Mouse (Mus musculus): ENCODE measurements around the gene Slc35a2. TPM values are rescaled to one million over a fixed set of nuclear protein-coding genes. Genes with fewer than 3 reads are reported as not detected.

Slc35a2 gene
- polyA plus RNA-seq, 1 experiment from 2014 or later: 44.5 TPM

Other genes with a start within 250 kb of the Slc35a2 start
- gene Syp, start 245.6 kb upstream of the Slc35a2 start, polyA plus RNA-seq (2015; fragmentation: Nextera tagmentation; extraction: Ambion mirVana): 109 and 120 TPM in 2 replicates
- 1.3 and 1.9 TPM in 2 replicates for gene Prickle3, start 226.8 kb upstream of the Slc35a2 start, polyA plus RNA-seq (2015; fragmentation: Nextera tagmentation; extraction: Ambion mirVana)
- 36.8 and 40.0 TPM in 2 replicates for gene Plp2, start 212.6 kb upstream of the Slc35a2 start, polyA plus RNA-seq (2015; fragmentation: Nextera tagmentation; extraction: Ambion mirVana)
- 0.11 and 0.13 TPM in 2 replicates for gene Magix, start 202.8 kb upstream of the Slc35a2 start, polyA plus RNA-seq (2015; fragmentation: Nextera tagmentation; extraction: Ambion mirVana)
- gene Gpkow, start 186.9 kb upstream of the Slc35a2 start, polyA plus RNA-seq (2015; fragmentation: Nextera tagmentation; extraction: Ambion mirVana): 47.4 and 50.2 TPM in 2 replicates
- 38.0 and 43.1 TPM in 2 replicates for gene Wdr45, start 169.7 kb upstream of the Slc35a2 start, polyA plus RNA-seq (2015; fragmentation: Nextera tagmentation; extraction: Ambion mirVana)
- 0.84 TPM in 1 of 2 replicates, not detected in the other for gene Gm45208, start 161.8 kb upstream of the Slc35a2 start, polyA plus RNA-seq (2015; fragmentation: Nextera tagmentation; extraction: Ambion mirVana)
- gene Praf2, start 155.6 kb upstream of the Slc35a2 start, polyA plus RNA-seq (2015; fragmentation: Nextera tagmentation; extraction: Ambion mirVana): 104 and 107 TPM in 2 replicates
- gene Ccdc120, start 133.1 kb upstream of the Slc35a2 start, polyA plus RNA-seq (2015; fragmentation: Nextera tagmentation; extraction: Ambion mirVana): 55.5 and 63.3 TPM in 2 replicates
- gene Tfe3, start 121.5 kb upstream of the Slc35a2 start, polyA plus RNA-seq (2015; fragmentation: Nextera tagmentation; extraction: Ambion mirVana): 21.8 and 23.4 TPM in 2 replicates
- 77.6 and 78.5 TPM in 2 replicates for gene Gripap1, start 94.3 kb upstream of the Slc35a2 start, polyA plus RNA-seq (2015; fragmentation: Nextera tagmentation; extraction: Ambion mirVana)
- gene Kcnd1, start 61.7 kb upstream of the Slc35a2 start, polyA plus RNA-seq (2015; fragmentation: Nextera tagmentation; extraction: Ambion mirVana): 2.8 and 3.1 TPM in 2 replicates
- gene Otud5, start 42.7 kb upstream of the Slc35a2 start, polyA plus RNA-seq (2015; fragmentation: Nextera tagmentation; extraction: Ambion mirVana): 53.8 and 55.8 TPM in 2 replicates
- 16.3 and 17.6 TPM in 2 replicates for gene Pim2, start 5.8 kb upstream of the Slc35a2 start, polyA plus RNA-seq (2015; fragmentation: Nextera tagmentation; extraction: Ambion mirVana)
- 207 and 210 TPM in 2 replicates for gene Pqbp1, start 15.2 kb downstream of the Slc35a2 start, polyA plus RNA-seq (2015; fragmentation: Nextera tagmentation; extraction: Ambion mirVana)
- gene Timm17b, start 15.3 kb downstream of the Slc35a2 start, polyA plus RNA-seq (2015; fragmentation: Nextera tagmentation; extraction: Ambion mirVana): 160 and 165 TPM in 2 replicates
- gene Gm10491, start 23.8 kb downstream of the Slc35a2 start, polyA plus RNA-seq (2015; fragmentation: Nextera tagmentation; extraction: Ambion mirVana): not detected in 2 replicates
- gene Gm10490, start 25.5 kb downstream of the Slc35a2 start, polyA plus RNA-seq (2015; fragmentation: Nextera tagmentation; extraction: Ambion mirVana): not detected in 2 replicates
- gene Pcsk1n, start 35.8 kb downstream of the Slc35a2 start, polyA plus RNA-seq (2015; fragmentation: Nextera tagmentation; extraction: Ambion mirVana): 131 and 141 TPM in 2 replicates
- gene Eras, start 44.6 kb downstream of the Slc35a2 start, polyA plus RNA-seq (2015; fragmentation: Nextera tagmentation; extraction: Ambion mirVana): not detected in 2 replicates
- gene Hdac6, start 63.9 kb downstream of the Slc35a2 start, polyA plus RNA-seq (2015; fragmentation: Nextera tagmentation; extraction: Ambion mirVana): 51.3 and 55.7 TPM in 2 replicates
- gene Gata1, start 94.0 kb downstream of the Slc35a2 start, polyA plus RNA-seq (2015; fragmentation: Nextera tagmentation; extraction: Ambion mirVana): 0.09 and 0.15 TPM in 2 replicates
- 0.29 and 0.36 TPM in 2 replicates for gene Glod5, start 134.5 kb downstream of the Slc35a2 start, polyA plus RNA-seq (2015; fragmentation: Nextera tagmentation; extraction: Ambion mirVana)
- 50.2 and 50.9 TPM in 2 replicates for gene Suv39h1, start 190.7 kb downstream of the Slc35a2 start, polyA plus RNA-seq (2015; fragmentation: Nextera tagmentation; extraction: Ambion mirVana)
- gene Was, start 206.5 kb downstream of the Slc35a2 start, polyA plus RNA-seq (2015; fragmentation: Nextera tagmentation; extraction: Ambion mirVana): 0.09 TPM in 1 of 2 replicates, not detected in the other
- 52.0 and 53.0 TPM in 2 replicates for gene Wdr13, start 248.9 kb downstream of the Slc35a2 start, polyA plus RNA-seq (2015; fragmentation: Nextera tagmentation; extraction: Ambion mirVana)

Data from forebrain, embryonic 15.5 days (tissue).